Mouse (Mus musculus) ES-Bruce4 (cell line): ENCODE measurements around the gene Stat3. TPM values are rescaled to one million over a fixed set of nuclear protein-coding genes. Genes with fewer than 3 reads are reported as not detected.

ENCODE experiments used
- H3K27ac ChIP-seq: 2 replicates; pipeline ENCODE4 v1.5.1; 2012; ENCODE audit warnings: low read length, inconsistent platforms; ENCODE audit not compliant: insufficient read depth
- H3K27me3 ChIP-seq: 2 replicates; pipeline ENCODE4 v1.6.1; 2012; ENCODE audit warnings: mild to moderate bottlenecking, low read length, inconsistent platforms; ENCODE audit not compliant: control insufficient read depth, poor library complexity, insufficient read depth, severe bottlenecking
- H3K36me3 ChIP-seq: 2 replicates; pipeline ENCODE4 v1.6.1; 2012; ENCODE audit warnings: inconsistent platforms, mild to moderate bottlenecking, low read length, moderate library complexity; ENCODE audit not compliant: control insufficient read depth, poor library complexity, insufficient read depth, severe bottlenecking
- H3K4me1 ChIP-seq: one replicate; pipeline ENCODE4 v1.8.1; 2011; ENCODE audit warnings: low read length; ENCODE audit not compliant: control insufficient read depth, insufficient read depth
- H3K4me3 ChIP-seq: 2 replicates; pipeline ENCODE4 v1.5.1; 2011; ENCODE audit warnings: low read depth, mild to moderate bottlenecking, low read length
- H3K9ac ChIP-seq: 2 replicates; pipeline ENCODE4 v1.6.1; 2012; ENCODE audit warnings: low read depth, mild to moderate bottlenecking, inconsistent platforms; ENCODE audit not compliant: poor library complexity, severe bottlenecking
- H3K9me3 ChIP-seq: replicated peaks from 2 replicates; pipeline ENCODE4 v1.6.1; 2012; ENCODE audit warnings: mild to moderate bottlenecking, low read length, inconsistent platforms; ENCODE audit not compliant: control insufficient read depth, poor library complexity, insufficient read depth, severe bottlenecking
- CTCF ChIP-seq: IDR thresholded peaks from one replicate; pipeline ENCODE4 v1.8.1; 2011; ENCODE audit warnings: low read depth, low read length
- EP300 ChIP-seq: IDR thresholded peaks from 2 replicates; pipeline ENCODE4 v1.6.1; 2011; ENCODE audit warnings: low read depth, low read length; ENCODE audit not compliant: insufficient read depth
- POLR2A ChIP-seq: IDR thresholded peaks from one replicate; pipeline ENCODE4 v1.8.1; 2011; ENCODE audit warnings: low read length; ENCODE audit not compliant: insufficient read depth
- polyA plus RNA-seq: library from polyadenylated mRNA; stranded (reverse); fragments of >200 nt; gene quantifications from 2 replicates; pipeline ENCODE4 v1.2.4, GENCODE M21; 2011; ENCODE audit warnings: low read depth; ENCODE audit not compliant: missing spikeins, insufficient read depth, insufficient read length

Stat3 gene
- polyA plus RNA-seq, 1 experiment, result 39.8 TPM

- Histone ChIP-seq H3K9me3 (no peaks in the 10 kb centered on the region), H3K4me1 (no peaks in the 10 kb centered on the region), H3K27ac (no peak overlapping the region), H3K27me3 (no peaks in the 10 kb centered on the region), H3K9ac (no peak overlapping the region), H3K36me3 (no peaks in the 10 kb centered on the region), H3K4me3 (no peak overlapping the region)
- TF ChIP-seq EP300, result no peak
- TF ChIP-seq POLR2A, result no peak
- no peak for TF ChIP-seq CTCF
Observed at GRCm38 (mm10) chr11:100981236-100981635, 41.9 kb upstream of the Stat3 start.

GRCm38 (mm10) chr11:100980438-100980837, 41.1 kb upstream of the Stat3 start:
- H3K36me3 ChIP-seq, result no peaks in the 10 kb centered on the region
- no peak overlapping the region for H3K4me3 ChIP-seq
- no peaks in the 10 kb centered on the region for H3K9me3 ChIP-seq
- H3K27me3 ChIP-seq, result no peaks in the 10 kb centered on the region
- no peaks in the 10 kb centered on the region for H3K4me1 ChIP-seq
- no peak overlapping the region for H3K9ac ChIP-seq
- no peak overlapping the region for H3K27ac ChIP-seq
- TF ChIP-seq POLR2A (no peak), EP300 (no peak), CTCF (no peak)

DNA sequence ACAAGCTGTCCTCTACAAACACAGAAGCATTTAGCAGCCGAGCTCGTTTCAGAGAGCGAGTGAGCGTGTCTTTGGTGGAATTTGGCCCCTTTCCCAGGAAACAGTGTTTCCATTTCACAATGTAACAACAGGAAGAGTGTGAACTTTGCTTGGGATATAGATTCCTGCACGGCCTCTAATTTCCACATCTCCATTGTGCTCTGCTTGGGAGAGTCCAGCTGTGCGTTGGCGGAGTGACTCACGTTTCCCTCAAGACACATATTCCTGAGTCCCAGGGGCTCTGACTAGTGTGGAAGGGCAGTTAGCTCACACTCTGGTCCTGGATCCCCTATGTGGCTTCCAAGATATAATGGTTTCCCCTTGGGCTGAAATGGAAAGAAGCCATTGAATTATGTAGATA, 40.5 kb upstream of the Stat3 start:
- no peak overlapping the region for H3K4me3 ChIP-seq
- no peaks in the 10 kb centered on the region for H3K9me3 ChIP-seq
- H3K4me1 ChIP-seq, result no peaks in the 10 kb centered on the region
- no peak overlapping the region for H3K27ac ChIP-seq
- H3K9ac ChIP-seq, result no peak overlapping the region
- no peak for TF ChIP-seq POLR2A
- TF ChIP-seq CTCF, result no peak
- no peak for TF ChIP-seq EP300
- H3K27me3 ChIP-seq, result no peaks in the 10 kb centered on the region
- no peaks in the 10 kb centered on the region for H3K36me3 ChIP-seq

DNA sequence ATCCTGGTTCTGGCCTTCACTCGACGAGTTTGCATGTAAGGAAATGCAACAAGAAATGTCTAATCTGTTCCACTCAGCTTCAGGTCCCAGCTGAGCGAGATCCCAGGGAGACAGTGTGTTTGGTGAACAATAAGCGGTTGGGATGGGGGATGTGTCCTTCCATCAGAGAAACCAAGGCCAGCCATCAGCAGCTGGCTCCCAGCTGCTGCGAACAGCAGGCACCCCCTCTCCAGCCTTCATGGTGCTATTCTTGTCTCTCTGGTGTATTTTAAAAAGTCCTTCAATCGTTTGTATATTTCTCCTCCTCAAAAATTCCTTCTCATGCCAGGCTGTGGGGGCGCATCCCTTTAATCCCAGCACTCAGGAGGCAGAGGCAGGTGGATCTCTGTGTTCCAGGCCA, 35.9 kb upstream of the Stat3 start:
- Histone ChIP-seq H3K27ac (no peak overlapping the region), H3K4me1 (no peaks in the 10 kb centered on the region), H3K4me3 (no peak overlapping the region), H3K27me3 (peaks cover 4% of the 10 kb centered on the region; the same call in 1 of the 2 replicates), H3K9ac (no peak overlapping the region), H3K36me3 (no peaks in the 10 kb centered on the region), H3K9me3 (no peaks in the 10 kb centered on the region)
- no peak for TF ChIP-seq CTCF
- no peak for TF ChIP-seq POLR2A
- TF ChIP-seq EP300, result no peak

GRCm38 (mm10) chr11:100974381-100974970, 35.1 kb upstream of the Stat3 start:
- Histone ChIP-seq H3K4me3 (no peak overlapping the region), H3K27ac (no peak overlapping the region), H3K4me1 (no peaks in the 10 kb centered on the region), H3K9me3 (no peaks in the 10 kb centered on the region), H3K27me3 (peaks cover 4% of the 10 kb centered on the region; the same call in 1 of the 2 replicates), H3K9ac (no peak overlapping the region), H3K36me3 (no peaks in the 10 kb centered on the region)
- TF ChIP-seq EP300 (no peak), CTCF (no peak), POLR2A (no peak)

- Histone ChIP-seq H3K27ac (no peak overlapping the region), H3K9ac (no peak overlapping the region), H3K27me3 (peaks cover 4% of the 10 kb centered on the region; the same call in 1 of the 2 replicates), H3K4me3 (no peak overlapping the region), H3K36me3 (no peaks in the 10 kb centered on the region), H3K9me3 (no peaks in the 10 kb centered on the region), H3K4me1 (peaks cover 2% of the 10 kb centered on the region)
- TF ChIP-seq CTCF, result no peak
Observed at GRCm38 (mm10) chr11:100973245-100973644, 33.9 kb upstream of the Stat3 start.
